Mouse (Mus musculus): ENCODE data around the gene Ddn.

GRCm38 (mm10) chr15:98852733-98853132, 43.4 kb upstream of the Ddn start:
- TF ChIP-seq CTCF (IDR thresholded peaks at IDR 0.05; ENCODE audit: borderline replicate concordance, insufficient read depth, low read depth, low read length) = no peak
- no peak for TF ChIP-seq POLR2A (IDR thresholded peaks at IDR 0.05; ENCODE audit: borderline replicate concordance, insufficient read depth, low read length)
